Mouse (Mus musculus): Measurements from ENCODE around the gene Wdr1.

DNA sequence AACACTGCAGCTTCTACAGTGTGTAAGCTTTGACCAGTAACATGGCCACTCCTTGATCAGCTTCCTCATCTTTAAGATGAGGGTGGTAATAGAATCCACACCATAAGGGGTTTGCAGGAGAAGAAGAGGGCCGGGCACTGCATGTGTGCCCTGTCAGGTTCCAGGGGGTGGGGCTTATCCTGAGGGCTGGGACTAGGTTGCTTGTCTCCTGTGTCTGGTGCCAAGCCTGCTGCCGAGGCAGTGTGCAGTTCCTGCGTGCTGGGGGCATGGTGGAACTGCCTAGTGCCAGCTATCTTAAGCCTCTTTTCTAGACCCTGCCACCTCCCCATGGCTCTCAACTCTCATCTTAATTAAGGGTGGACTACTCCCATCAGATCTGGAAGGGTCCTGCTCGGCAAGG is 84.0 kb downstream of the Wdr1 start:
- no peak for TF ChIP-seq CTCF (IDR thresholded peaks at IDR 0.05; ENCODE audit: borderline replicate concordance, extremely low read depth, insufficient read depth, insufficient read length)
- no peak for TF ChIP-seq POLR2A (IDR thresholded peaks at IDR 0.05; ENCODE audit: borderline replicate concordance, extremely low read depth, insufficient read depth, insufficient read length, poor library complexity, severe bottlenecking)

Data from brain, embryonic 14.5 days (tissue).